Mouse (Mus musculus) mesoderm, embryonic 11.5 days (tissue): Measurements from ENCODE around the gene Cdc42ep1.

ENCODE experiments used
- DNase-seq: peaks from one replicate; pipeline ENCODE4 v3.0.0-alpha.2; 2012; ENCODE audit warnings: low read depth, low spot score

Gene Cdc42ep1

DNA sequence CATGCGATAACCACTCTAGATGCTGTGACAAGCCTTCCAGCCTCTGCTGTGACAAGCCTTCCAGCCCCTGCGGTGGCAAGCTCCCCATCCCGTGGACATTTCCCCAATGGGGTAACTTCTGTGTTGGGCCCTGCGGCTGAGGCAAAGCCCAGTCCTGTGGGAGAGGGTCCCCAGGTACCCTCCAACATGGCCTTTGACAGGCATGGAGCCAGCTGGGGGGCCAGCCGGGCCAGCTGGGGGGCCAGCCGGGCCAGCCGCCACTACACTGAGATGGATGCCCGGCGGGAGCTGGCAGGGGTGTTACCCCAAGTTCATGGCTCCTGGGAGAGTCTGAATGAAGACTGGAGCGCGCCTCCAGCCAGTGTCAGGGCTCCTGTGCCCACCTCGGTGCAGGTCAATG is 7.1 kb downstream of the Cdc42ep1 start:
- DNase-seq, result no peak

DNA sequence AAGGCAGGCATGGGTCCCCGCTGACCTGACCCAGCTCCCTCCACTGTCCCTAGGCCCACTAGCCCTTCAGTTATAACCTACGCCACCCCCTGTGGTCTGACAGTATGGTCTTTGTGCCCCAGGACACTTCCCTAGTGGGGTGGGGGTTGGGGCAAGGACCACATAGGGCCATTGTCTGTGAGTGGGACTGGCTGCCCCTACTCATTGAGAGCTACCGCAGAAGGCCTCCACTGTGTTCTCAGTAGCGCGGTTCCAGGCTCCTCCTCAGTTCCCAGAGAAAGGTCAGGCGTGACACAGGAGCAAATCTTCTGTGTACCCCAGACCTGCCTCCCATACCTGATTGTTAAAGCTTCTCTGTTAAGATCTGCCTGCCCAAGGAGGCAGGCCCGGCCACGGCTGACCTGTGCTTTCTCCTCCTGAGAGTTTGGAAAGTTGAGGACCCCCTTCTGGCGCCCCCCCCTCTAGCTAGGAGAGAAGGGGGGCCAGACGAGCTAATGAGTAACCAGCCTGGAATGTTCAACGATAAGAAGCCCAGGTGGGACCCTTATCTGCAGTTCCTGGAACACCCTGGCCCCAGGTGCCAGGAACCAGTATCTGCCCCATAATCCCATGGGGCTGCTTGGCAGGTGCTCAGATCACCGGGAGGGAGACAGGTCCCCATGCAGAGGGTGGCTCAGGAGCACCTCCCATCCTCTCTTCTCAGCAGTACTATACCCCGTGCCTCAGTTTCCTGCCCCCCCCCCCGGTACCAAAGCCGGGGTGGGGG is 7.8 kb downstream of the Cdc42ep1 start:
- DNase-seq, result no peak

DNA sequence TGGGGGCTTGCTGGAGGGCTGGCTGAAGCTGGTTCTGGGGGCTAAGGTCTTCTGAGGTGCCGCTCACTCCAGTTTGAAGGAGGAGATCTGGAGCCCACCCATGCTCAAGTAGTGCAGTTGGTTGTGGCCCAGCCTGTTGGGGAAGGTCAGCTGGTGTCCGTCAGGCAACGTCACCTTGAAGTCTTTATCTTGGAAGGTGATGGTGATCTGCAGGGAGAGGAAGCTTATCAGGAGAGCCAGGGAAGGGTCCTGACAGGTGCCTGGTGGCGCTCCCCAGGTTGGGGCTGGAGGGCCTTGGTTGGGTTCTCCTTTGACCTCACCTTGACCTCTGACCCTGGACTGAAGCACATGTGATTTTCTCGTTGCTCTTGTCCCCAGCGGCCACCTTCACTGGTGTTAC is 8.5 kb downstream of the Cdc42ep1 start:
- DNase-seq, result no peak

DNA sequence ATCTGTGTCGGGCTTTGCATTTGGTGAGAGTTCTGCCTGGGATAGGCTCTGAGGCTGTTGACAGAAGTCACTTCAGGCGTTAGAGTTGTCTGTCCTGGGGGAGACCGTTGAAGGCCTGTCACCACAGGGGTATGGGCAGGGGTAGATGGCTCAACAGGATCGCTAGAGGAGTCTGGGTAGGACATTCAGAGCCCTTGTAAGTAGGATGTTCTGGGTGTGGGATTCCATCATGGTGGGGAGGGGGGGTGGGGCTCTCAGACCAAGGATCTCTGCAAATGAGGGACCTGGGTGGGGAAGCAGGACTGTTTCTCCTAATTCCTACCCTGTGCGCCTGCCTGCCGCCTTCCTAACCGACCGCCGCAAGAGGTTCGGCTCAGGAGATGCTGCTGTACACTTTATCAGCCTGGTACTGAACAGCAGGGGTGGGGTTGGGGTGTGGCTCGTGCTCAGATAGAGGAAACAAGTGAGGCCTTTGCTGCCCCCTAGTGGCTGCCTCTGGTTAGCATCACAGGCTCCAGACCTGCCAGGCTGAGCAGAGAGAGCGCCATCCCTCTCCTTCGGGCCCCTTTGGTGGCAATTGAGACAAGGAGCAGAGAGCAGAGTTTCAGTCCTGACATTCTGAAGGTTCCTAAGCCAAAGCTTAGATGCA is 9.2 kb downstream of the Cdc42ep1 start:
- peak; percentile 92 for DNase-seq

DNA sequence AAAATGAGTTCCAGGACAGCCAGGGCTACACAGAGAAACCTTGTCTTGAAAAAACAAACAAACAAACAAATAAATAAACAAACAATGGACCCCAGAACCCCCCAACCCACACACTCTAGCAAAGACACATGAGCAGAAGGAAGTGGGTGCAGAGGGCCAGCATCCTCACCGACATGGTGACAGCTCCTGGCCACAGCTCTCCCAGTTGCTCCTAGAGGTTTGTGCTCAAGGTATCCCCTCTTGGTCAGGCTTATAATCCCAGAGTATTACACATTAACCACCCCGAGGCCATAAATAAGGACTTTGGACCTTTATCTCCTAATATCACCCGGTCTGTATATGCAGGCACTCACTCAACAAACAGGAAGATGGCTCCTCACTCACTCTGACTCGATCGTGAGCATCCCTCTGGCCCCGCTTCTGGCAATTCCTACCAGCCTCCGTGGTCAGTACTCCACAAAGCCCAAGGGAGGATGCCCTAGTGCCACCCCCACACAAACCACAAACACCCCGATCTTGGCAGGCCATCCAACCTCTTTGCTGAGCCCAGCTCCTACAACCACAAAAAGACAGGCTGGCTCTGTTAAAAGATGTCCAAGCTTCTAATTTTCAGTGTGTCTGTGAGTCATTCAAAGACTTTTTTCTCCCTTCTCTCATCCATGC is 13.0 kb downstream of the Cdc42ep1 start, which contains the start of gene Lgals2:
Gene Lgals2, minus strand, starts transcription at position 227 of the 663 bp plus-strand sequence.
- DNase-seq, result no peak

DNA sequence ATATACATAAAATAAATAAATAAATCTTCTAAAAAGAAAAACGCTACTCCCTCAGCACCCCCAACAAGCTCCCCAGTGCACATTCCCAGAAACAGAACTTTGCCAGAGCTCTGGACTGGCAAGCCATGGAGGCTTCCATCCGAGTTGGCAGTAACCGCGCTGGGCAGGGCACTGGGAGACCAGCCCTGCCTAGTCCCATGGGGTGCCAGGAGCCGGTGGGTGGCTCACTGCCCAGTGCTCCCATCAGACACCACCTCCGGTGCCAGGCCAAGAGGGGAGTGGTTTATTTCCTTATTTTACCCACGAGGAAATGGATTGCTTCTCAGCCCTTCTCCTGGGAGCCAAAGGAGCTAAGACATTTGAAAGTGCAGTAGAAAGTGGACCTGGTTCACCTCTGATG is 14.6 kb downstream of the Cdc42ep1 start:
- DNase-seq, result no peak

DNA sequence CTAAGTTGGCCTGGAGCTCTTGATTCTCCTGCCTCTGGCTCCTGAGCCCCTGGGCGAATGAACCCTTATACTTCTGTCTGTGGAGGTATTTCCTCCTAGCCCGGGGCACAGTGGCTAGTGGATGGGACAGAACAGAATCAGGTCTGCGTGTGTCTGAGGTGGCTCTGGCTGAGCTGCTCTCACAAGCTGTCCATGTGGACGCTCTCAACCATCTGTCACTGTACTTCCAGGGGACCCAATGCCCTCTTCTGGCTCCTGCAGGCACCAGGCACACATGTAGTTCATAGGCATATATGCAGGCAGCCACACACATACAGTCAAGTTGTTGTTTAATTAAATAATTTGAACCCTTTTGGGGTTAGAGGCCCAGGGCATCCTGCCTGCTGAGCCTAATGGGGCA is 16.9 kb downstream of the Cdc42ep1 start:
- no peak for DNase-seq

DNA sequence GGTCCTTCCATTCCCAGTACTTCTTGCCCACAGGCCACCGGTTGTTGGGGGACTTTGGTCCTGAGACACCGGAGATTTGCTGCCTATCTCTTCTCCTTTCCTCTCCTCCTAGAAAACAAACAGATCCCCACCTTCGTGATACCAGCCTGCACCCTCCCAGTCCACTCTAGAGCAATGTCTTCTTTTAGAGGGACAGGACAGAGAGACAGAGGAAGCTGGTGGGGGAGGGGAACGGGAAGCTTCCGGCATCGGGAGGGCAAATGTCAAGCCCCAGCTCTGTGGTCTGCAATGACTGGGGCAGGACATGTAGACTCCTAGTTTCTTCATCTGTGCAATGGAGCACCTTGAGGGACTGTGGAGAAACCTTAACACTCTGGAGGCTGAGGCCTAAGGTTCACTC is 17.3 kb downstream of the Cdc42ep1 start:
- no peak for DNase-seq

DNA sequence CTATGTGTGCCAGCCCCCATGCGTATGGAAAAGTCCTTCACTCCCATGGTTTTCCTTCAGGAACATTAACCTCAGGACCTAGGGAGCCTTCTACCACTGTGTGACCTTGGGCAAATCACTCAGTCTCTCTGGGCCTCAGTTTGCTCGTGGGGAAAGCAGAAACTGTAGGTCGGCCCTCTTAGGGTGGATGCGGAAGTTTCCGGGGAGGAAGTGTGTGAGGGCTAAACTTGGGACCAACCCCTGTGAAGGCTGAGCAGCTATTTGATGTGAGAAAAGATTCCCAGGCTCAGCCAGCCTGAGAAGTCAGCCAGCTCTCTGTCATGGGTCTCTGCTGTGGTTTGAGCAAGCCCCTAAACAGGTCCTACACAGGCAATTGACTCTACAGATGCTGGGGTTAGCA is 19.9 kb downstream of the Cdc42ep1 start:
- no peak for DNase-seq

DNA sequence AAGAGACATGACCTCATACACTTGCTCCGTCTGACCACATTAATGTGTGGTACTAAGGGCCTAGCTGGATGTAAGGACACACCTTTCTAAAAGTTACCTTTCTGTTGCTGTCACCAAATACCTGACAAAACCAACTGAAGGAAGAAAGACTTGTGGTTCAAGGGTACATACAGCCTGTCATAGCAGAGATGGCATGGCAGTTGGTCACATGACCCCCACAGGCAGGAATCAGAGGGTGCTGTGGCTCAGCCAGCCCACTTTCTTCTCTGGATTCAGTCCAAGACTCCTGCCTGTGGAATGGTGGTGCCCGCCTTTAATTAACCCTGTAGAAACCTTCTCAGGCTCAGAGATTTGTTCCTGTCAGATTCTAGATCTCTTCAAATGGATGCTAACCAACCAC is 20.7 kb downstream of the Cdc42ep1 start:
- DNase-seq, result no peak

DNA sequence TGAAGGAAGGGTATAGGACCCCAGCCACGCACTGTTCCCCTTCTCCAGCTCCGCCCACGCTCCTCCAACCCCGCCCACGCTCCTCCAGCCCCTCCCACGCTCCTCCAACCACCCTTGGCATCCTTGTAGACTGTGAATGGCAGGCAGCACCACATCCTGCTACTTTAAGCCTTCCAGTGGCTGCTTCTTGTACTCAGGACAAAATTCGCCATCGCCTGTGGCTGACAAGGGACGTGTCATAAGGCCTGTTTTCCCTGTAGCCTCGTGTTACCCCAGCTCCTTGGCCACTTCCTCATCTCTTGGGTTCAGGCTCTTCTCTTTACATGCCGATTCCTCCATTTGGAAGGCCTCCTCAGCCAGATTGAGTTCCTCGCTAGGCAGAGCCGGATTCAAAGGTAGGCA is 21.4 kb downstream of the Cdc42ep1 start:
- no peak for DNase-seq

DNA sequence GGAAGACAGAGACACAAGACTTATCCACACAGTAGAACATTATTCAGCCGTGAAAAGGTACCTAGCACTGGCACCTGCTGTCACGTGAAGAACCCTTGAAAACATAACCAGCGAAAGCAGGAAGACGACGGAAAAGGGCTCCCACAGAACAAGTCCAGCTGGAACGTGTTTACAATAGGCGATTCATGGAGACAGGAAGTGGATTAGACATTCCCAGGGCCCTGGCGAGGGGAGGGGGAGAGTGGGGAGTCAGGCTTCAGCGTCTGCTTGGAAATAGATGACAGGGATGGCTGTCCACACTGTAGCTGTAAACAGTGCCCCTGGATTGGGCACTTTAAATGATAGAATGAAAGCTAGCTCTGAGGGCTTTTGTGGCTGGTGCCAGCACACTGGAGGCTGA is 26.0 kb downstream of the Cdc42ep1 start:
- DNase-seq, result peak; percentile 56

DNA sequence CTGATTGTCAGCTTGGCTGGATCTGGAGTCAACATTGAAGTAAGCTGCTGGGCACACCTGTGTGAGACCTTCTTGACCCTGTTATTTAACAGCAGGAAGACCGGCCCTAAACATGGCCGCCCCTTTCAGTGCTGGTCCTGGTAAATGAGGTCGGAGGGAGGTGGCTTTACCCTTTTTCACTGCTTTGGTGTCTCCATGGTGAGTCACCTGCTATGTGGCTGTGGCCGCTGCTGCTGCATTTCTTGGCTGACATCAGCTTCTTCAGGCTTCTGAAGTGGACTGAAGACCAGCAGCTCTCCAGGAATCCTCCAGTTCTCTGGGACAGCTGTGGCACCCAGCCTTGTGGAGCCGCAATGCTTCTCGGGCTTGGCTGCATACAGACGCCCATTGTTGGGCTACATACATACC is 26.4 kb downstream of the Cdc42ep1 start:
- DNase-seq, result no peak

DNA sequence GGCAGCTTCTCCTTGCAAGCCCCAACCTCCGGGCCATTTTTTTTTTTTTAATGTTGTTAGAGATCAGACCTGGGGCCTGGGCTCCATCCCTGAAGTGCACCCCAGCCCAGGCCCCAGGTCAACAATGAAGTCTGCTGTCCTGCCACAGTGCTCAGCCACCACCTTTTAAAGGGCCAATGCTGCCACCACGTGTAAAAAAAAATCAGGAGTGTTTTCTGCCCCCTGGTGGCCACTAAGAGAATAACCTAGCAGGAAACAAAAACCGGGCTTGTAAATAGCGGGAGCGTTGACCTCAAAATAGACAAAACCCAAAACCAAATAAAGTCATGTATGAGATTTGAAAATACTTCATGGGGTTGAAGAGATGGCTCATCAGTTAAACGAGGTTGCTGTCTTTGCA is 27.4 kb downstream of the Cdc42ep1 start:
- DNase-seq, result peak; percentile 79

DNA sequence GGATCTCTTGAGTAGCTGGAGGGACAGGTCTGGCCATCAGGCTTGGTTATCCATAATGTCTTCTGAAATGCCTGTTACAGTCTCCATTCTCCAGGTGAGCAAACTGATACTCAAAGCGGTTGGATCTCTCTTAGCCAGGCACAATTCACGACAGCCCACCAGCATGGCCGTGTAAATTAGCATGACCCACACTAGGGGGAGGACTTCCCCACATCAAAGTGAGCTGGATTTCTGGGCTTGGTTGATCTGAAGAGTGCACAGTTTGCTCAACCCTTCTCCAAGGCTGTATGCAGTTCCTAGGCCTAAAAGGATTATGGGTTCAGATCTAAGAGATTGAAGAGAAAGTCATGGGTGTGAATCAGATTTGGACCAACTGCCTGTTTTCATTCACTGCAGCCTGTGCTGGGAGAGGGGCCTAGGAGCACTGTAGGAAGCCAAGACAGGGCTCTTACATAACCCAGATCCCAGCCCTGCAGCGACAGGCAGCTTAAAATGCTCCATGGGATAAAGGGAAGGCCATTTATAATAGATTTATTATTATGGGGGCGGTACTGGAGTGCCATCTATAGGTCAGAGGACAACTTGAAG is 29.7 kb downstream of the Cdc42ep1 start:
- no peak for DNase-seq

DNA sequence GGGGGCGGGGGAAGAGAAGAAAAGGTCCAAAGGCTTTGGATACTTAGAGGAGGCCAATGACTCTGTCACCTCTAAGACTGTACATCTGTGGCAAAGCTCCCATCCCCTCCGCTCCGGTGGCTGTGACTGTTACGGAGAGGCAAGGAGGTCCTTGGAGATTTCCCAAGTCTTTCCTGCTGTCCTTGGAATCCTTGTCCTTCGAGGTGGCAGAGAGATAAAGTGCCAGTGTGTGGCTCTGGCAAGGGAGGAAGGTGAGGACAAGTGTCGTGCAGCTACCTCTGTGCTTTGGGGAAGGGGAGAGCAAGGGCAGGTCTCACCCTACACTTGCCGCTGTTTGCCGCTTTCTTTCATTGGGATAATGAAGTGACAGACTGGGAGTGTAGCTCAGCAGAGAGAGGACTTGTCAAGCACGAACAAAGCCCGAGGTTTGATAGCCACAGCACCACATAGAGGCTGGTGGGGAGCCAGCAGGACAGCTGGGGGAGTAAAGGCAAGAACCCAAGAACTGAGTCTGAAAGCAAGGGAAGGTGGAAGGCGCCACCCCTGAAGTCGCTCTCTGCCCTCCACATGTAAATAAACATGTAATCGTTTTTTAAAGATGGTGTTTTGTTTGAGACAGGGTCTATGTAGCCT is 31.5 kb downstream of the Cdc42ep1 start:
- no peak for DNase-seq

DNA sequence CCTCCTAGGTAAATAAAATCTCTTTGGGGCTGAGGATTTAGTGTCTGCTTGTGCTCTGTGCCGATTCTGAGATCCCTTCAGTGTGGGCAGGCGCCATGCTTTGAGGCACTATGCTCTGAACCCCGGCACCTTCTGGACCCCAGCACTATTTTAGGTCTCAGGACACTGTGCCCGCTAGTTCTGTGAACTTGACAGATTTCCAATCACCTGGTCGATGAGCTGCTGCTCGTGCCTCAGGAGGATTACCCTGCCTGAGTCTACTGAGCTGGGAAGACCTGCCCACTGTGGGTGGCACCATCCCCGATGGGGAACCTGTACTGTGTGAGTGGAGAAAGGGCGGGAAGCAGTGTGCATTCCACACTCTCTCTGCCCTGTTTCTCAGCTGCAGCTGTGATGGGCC is 32.6 kb downstream of the Cdc42ep1 start:
- no peak for DNase-seq

DNA sequence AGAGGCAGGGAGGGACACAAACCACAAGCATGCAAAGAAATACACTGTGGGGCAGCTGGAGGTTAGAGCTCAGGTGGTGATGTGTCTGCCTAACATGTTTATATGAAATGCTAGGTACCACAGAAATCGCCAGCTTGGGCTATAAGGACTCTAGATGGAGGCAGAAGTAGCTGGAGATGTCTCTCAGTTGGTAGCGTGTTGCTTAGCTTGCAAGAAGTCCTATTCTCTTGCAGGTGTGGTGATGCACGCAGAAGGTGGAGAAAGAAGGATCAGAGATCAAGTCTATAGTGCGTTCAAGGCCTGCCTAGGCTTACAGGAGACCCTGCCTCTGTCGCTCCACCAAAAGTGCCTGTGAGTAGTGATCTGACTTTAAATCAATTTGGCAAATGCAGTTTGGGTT is 33.1 kb downstream of the Cdc42ep1 start:
- no peak for DNase-seq

DNA sequence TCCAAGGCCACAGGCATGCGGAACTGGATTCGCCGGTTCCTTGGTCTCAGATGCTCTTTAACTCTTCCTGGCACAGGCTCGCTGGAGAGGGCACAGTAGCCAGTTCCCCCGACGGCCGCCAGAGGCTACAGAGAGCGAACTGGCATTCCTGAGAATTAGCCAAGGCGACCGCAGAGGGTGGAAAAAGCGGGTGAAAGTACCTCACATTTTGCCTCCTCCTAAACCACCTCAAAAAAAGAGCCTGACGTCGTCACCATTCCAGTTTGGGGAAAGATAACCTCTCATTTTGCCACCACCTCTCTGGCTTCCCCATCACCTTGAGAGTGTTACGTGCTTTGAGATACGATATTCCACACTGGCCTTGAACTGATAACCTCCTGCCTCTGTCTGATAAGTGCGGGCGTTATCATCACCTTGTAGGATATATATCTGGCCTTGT is 33.9 kb downstream of the Cdc42ep1 start:
- peak; percentile 87 for DNase-seq

DNA sequence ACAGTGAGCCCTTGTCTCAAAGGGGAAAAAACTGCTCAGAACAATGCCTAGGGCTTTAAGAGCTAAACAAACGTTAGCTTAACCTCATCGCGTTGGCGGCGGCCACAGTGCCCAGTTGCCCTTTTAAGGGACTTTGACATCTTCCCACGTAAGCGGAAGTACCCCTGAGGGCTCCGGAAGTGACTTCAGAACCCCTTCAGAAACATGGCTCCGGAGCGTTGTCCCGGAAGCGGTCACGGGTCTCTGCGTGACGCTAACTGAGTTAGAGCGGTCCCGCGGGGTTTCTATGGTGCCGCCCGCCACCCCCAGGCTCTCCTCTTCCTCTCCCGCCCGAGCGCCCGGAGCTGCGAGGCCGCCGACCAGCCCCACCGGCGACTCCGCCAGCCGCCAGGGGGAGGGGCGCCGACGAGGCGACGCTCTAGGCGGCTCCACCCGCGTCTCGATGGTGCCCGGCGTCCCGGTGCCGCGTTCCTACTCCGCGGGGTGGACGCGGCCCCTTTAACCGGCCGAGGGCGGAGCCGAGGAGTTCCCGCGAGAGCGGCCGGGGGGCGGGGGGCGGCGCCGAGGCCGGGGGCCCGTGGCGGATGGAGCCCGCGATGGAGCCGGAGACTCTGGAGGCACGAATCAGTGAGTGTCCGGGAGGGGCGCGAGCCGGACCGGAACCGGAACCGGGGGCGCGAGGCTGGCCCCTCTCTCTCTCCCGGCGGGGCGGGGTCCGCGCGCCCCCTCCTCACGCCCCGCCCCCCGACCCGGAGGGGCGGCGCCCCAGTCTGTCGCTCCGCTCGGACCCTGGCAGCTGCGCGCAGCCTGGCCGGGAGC is 34.8 kb downstream of the Cdc42ep1 start, which contains the start of gene Gga1:
Gene Gga1, plus strand, starts transcription at position 200 of the 819 bp plus-strand sequence.
- DNase-seq, result peak; percentile 98
